Mouse (Mus musculus) hindbrain, embryonic 16.5 days (tissue): ENCODE data around the gene Akr1b7. TPM values are rescaled to one million over a fixed set of nuclear protein-coding genes. Genes with fewer than 3 reads are reported as not detected.

Source experiments
- ATAC-seq: fragments of 200-750 bp; cut with Nextera tagmentation; 2 replicates; pipeline ENCODE4 v1.8.0; 2017; ENCODE audit warnings: moderate TSS enrichment, moderate library complexity
- H3K27ac ChIP-seq: fragments of 300-500 bp; sonication (generic); 2 replicates; pipeline ENCODE4 v1.5.1; 2014; ENCODE audit warnings: low read depth, mild to moderate bottlenecking, control low read depth, low read length, moderate library complexity
- H3K27me3 ChIP-seq: fragments of 300-500 bp; sonication (generic); replicated peaks from 2 replicates; pipeline ENCODE4 v1.6.1; 2014; ENCODE audit warnings: low read length; ENCODE audit not compliant: control insufficient read depth, insufficient read depth
- H3K36me3 ChIP-seq: fragments of 300-500 bp; sonication (generic); 2 replicates; pipeline ENCODE4 v1.6.1; 2014; ENCODE audit warnings: mild to moderate bottlenecking, low read length, moderate library complexity, mixed read lengths; ENCODE audit not compliant: control insufficient read depth, insufficient read depth
- H3K4me1 ChIP-seq: fragments of 300-500 bp; sonication (generic); 2 replicates; pipeline ENCODE4 v1.6.1; 2014; ENCODE audit warnings: low read depth, low read length; ENCODE audit not compliant: control insufficient read depth, insufficient read depth
- H3K4me2 ChIP-seq: fragments of 300-500 bp; sonication (generic); 2 replicates; pipeline ENCODE4 v1.6.1; 2014; ENCODE audit warnings: mild to moderate bottlenecking, low read length, control low read depth, moderate library complexity
- H3K4me3 ChIP-seq: fragments of 300-500 bp; sonication (generic); 2 replicates; pipeline ENCODE4 v1.5.1; 2014; ENCODE audit warnings: mild to moderate bottlenecking, low read length, control low read depth, moderate library complexity
- H3K9ac ChIP-seq: fragments of 300-500 bp; sonication (generic); 2 replicates; pipeline ENCODE4 v1.6.1; 2014; ENCODE audit warnings: low read depth, mild to moderate bottlenecking, control low read depth, low read length, moderate library complexity
- H3K9me3 ChIP-seq: fragments of 300-500 bp; sonication (generic); 2 replicates; pipeline ENCODE4 v1.6.1; 2014; ENCODE audit warnings: mild to moderate bottlenecking, low read length, moderate library complexity; ENCODE audit not compliant: control insufficient read depth
- whole genome bisulfite sequencing: fragments of 180-500 bp; shearing (Covaris S2); extraction: QIAGEN DNeasy Blood & Tissue Kit; methylation state at CpG from one replicate; pipeline ENCODE4 v1.1.7; 2014; 5-methylcytosine and 5-hydroxymethylcytosine counted together
- polyA plus RNA-seq: library from polyadenylated mRNA; unstranded; fragments of >200 nt; fragmentation: Nextera tagmentation; extraction: Ambion mirVana; gene quantifications from 2 replicates; pipeline ENCODE4 v1.2.1, GENCODE M21; 2015

Akr1b7 gene
- polyA plus RNA-seq, 1 experiment from 2014 or later, result 0.28 TPM

DNA sequence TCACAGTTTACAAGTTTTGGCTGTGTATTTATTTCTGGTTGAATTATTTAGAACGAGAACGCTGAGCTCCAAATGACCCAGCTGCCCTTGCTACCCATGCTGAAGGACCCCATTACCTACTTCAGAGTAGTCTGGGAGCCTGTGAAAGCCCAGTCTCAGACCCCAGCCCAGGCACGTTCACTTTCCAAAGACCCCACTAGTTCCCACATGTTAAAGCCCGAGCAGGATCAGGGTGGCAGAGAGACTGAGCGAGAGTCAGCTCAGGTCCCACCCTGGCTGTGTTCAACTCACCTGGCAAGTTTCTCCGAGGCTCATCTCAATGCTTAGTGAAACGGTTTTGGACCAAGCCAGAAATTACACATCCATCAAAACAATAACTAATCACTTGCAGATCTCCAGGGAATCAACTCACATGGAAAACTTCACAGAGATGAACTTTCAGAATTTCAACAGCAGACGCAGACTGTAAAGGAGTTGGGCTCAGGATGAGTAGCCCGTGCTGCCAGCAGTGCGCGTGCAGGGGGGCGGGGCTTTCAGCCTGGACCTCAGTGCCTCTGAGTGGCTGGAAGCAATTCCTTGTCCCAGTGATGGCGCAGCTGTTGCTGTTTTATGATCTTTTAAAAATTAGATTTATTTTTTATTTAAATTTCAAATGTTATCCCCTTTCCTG is 27.3 kb upstream of the Akr1b7 start:
- Histone ChIP-seq H3K4me1 (peaks cover 3% of the 10 kb centered on the region), H3K36me3 (no peaks in the 10 kb centered on the region), H3K4me2 (peak overlapping the region; percentile 75), H3K9me3 (no peaks in the 10 kb centered on the region), H3K9ac (peak overlapping the region; percentile 64; the same call in 1 of the 2 replicates), H3K27ac (peak overlapping the region; percentile 67; the same call in 1 of the 2 replicates), H3K27me3 (no peaks in the 10 kb centered on the region), H3K4me3 (peak overlapping the region; percentile 49)
- ATAC-seq, result 0 out of 2 replicates have a peak, but pooled peaks have one; percentile 34
- WGBS, result 2% methylated on average over 13 of the region's 13 CpGs

DNA sequence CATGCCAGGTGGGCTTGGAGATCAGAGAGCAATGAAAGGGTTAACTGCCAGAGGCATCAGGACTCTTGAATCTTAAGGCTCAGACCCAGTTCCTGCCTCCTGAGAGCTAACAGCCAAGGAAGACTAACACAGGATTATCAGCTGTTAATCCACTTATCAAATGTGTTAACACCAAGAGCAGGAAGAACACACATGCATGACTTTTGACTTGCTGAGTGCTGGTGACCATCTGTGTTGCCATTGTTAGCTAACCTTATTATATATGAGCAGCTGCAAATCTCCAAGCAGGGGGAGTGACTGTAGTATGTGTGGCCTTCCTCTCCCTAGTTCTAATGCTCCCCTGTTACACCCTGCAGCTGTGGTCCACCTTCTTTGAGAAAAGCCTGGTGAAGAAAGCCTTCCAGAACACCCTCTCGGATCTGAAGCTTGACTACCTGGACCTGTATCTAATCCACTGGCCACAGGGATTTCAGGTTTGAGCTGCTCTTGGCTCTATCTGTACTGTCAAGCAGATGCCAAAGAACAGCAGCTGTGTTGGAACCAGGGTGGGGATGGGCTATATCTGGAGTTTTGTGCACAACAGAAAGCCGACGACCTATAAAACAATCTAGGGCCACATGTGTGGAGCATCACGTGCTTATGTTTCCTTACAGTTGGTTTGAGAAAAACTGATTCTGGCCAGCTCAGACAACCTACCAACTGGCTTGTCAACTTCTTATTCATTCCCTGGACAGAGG is 23.5 kb upstream of the Akr1b7 start:
- no peaks in the 10 kb centered on the region for H3K36me3 ChIP-seq
- no peak overlapping the region for H3K9ac ChIP-seq
- no peaks in the 10 kb centered on the region; the same call in 1 of the 2 replicates for H3K9me3 ChIP-seq
- H3K27me3 ChIP-seq, result no peaks in the 10 kb centered on the region
- no peak overlapping the region for H3K4me3 ChIP-seq
- H3K27ac ChIP-seq, result no peak overlapping the region
- no peak for ATAC-seq
- no peak overlapping the region for H3K4me2 ChIP-seq
- 83% methylated on average over 4 of the region's 4 CpGs for WGBS
- H3K4me1 ChIP-seq, result peaks cover 3% of the 10 kb centered on the region

DNA sequence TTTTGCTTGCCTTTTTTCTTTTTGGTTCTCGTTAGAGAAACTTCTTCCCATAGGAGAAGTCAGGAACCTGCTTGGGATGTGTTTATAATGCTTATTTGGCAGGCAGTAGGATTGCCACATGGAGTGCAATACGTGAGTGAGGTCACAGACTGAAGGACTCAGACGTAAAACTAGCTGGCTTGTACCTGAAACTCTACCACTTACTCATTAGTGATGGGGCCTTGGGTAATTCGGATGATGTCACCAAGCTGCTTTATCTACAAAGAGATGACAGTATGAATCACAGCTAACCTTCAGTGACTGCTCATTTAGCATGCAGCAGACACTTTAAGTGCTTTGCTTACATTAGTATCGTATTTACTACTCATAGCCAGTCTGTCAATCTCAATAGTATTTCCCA is 16.2 kb upstream of the Akr1b7 start:
- no peak overlapping the region for H3K27ac ChIP-seq

DNA sequence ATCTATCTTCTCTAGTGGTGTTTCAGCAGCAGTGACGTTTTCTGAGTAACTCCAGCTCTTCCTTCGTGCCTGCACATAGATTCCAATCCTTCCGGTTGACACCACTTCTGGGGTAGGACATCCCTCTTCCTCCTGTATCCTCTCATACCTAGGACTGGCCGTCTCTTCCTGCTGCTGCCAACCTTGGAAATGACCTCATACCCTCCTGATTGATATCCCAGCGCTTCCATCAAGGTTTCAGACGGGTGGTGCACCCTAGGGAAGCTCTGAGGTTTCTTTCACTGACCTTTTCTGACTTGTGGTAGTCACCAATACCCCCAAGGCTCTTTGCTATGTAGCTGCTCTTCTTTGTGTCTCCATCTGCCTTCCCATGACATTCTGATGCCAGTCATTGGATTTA is 13.7 kb upstream of the Akr1b7 start:
- H3K4me3 ChIP-seq, result no peak overlapping the region
- no peak overlapping the region for H3K9ac ChIP-seq
- H3K27ac ChIP-seq, result no peak overlapping the region
- no peaks in the 10 kb centered on the region for H3K27me3 ChIP-seq
- ATAC-seq, result no peak
- no peaks in the 10 kb centered on the region for H3K4me1 ChIP-seq
- no peak overlapping the region for H3K4me2 ChIP-seq
- H3K36me3 ChIP-seq, result no peaks in the 10 kb centered on the region
- WGBS, result 92% methylated on average over 6 of the region's 6 CpGs
- no peaks in the 10 kb centered on the region for H3K9me3 ChIP-seq

More for the DNA sequence above, 16.2 kb upstream of the Akr1b7 start:
- no peaks in the 10 kb centered on the region for H3K4me1 ChIP-seq
- ATAC-seq, result no peak
- no peak overlapping the region for H3K9ac ChIP-seq
- 80% methylated on average over 5 of the region's 5 CpGs for WGBS
- no peak overlapping the region for H3K4me2 ChIP-seq
- no peaks in the 10 kb centered on the region for H3K27me3 ChIP-seq
- H3K9me3 ChIP-seq, result no peaks in the 10 kb centered on the region; the same call in 1 of the 2 replicates
- H3K4me3 ChIP-seq, result no peak overlapping the region
- H3K36me3 ChIP-seq, result no peaks in the 10 kb centered on the region

DNA sequence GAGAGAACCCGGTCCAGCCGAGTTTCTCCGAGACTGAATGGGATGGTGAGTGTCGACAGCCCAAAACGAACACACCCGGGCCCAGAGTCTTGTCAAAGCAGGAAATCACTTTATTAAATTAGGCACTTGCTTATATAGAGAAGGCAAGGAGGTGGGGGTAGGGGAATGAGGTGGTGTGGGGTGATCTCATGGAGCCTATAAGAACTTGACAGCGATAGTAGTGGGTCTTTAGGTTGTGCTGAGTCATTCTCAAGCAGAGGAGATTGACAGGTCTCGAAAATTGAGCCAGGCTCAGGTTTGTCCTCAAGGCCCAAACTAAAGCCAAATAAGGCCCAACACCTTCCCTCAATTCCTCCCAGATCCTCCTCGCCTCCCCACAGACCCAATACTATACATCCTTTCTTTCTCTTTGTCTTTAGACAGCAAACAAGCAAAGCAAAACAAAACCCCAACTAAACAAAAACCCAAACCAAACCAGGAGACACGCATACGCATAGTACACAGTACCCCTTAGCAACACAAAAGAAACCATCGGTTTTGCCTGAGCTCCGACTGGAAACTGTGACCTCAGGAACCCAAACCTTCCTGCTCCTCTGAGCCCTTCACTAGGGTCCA is 12.4 kb upstream of the Akr1b7 start:
- H3K4me2 ChIP-seq, result no peak overlapping the region
- no peaks in the 10 kb centered on the region for H3K36me3 ChIP-seq
- H3K27ac ChIP-seq, result no peak overlapping the region
- H3K4me3 ChIP-seq, result no peak overlapping the region
- no peaks in the 10 kb centered on the region for H3K27me3 ChIP-seq
- no peak for ATAC-seq
- H3K4me1 ChIP-seq, result no peaks in the 10 kb centered on the region
- no peaks in the 10 kb centered on the region for H3K9me3 ChIP-seq
- 87% methylated on average over 13 of the region's 13 CpGs for WGBS
- H3K9ac ChIP-seq, result no peak overlapping the region

DNA sequence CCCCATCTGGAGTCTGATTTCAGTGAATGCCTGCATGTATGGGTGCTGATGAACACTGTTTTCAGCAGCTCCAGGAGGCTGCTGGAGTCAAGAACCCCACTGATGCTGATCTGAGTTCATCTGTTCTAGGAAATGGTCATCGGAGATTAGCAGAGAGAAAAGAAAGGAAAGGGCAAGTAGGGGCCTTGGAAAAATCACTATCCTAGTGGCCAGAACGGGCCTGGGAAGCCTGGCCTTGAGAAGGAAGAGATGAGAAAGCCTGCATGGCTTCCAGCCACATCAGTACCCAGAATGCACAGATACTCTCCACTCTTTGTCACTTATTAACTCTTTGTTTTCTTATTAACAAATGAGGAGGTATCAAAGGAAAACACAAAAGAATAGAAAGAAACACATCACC is 11.4 kb upstream of the Akr1b7 start:
- no peaks in the 10 kb centered on the region for H3K4me1 ChIP-seq
- ATAC-seq, result no peak
- H3K4me3 ChIP-seq, result no peak overlapping the region
- no peaks in the 10 kb centered on the region for H3K36me3 ChIP-seq
- no peak overlapping the region for H3K27ac ChIP-seq
- H3K9me3 ChIP-seq, result no peaks in the 10 kb centered on the region
- H3K27me3 ChIP-seq, result no peaks in the 10 kb centered on the region
- WGBS, result 83% methylated on average over 2 of the region's 2 CpGs
- H3K9ac ChIP-seq, result no peak overlapping the region
- H3K4me2 ChIP-seq, result no peak overlapping the region

GRCm38 (mm10) chr6:34406746-34407145 is 5.4 kb upstream of the Akr1b7 start:
- H3K9me3 ChIP-seq, result peaks cover 4% of the 10 kb centered on the region; the same call in 1 of the 2 replicates
- H3K27me3 ChIP-seq, result no peaks in the 10 kb centered on the region
- no peaks in the 10 kb centered on the region for H3K4me1 ChIP-seq
- H3K4me2 ChIP-seq, result no peak overlapping the region
- no peak overlapping the region for H3K27ac ChIP-seq
- no peak for ATAC-seq
- no peaks in the 10 kb centered on the region for H3K36me3 ChIP-seq
- no peak overlapping the region for H3K4me3 ChIP-seq
- WGBS, result 94% methylated on average over 4 of the region's 4 CpGs
- H3K9ac ChIP-seq, result no peak overlapping the region

DNA sequence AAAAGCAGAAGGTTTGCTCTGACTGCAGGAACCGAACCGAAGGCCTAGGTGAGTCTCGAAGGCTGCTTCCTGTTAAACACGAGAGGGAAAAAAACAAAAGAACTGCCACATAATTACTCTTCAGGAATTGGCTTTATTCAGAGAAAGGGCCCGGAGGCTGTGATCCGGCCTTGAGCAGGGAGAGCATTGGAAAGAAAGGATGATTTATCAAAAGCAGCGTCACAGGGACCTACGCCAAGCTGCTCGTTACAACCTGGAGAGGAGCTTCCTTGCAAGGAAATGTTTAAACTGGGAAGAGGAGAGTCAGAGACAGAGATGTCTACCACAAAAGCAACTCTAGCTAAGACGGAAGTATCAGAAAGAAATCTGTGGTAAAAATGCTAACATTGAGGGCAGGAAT is 4.7 kb upstream of the Akr1b7 start:
- Histone ChIP-seq H3K4me2 (no peak overlapping the region), H3K4me3 (no peak overlapping the region), H3K9ac (no peak overlapping the region), H3K4me1 (no peaks in the 10 kb centered on the region), H3K9me3 (peaks cover 4% of the 10 kb centered on the region; the same call in 1 of the 2 replicates), H3K27me3 (no peaks in the 10 kb centered on the region), H3K36me3 (no peaks in the 10 kb centered on the region), H3K27ac (no peak overlapping the region)
- 74% methylated on average over 10 of the region's 10 CpGs for WGBS
- no peak for ATAC-seq

DNA sequence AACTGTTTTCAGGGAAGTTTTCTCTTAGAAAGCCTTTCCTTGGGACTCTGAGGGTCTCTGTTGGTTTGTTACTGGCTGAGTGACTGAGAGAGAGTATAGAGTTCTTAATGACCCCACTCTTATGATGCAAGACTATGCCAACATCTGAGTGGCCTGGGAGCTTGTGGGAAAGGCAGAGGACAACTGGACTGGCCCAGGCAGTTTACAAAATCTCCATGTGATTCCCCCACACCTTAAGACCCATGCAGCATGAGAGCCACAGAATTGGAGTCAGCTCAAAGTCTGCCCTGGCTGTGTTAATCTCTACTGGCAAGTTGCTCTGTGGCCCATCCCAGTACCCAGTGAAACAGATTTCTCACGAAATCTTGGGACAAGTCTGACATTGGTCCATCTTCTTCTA is 554 bp downstream of the Akr1b7 start:
- 84% methylated on average over 1 of the region's 1 CpGs for WGBS
- Histone ChIP-seq H3K27ac (no peak overlapping the region), H3K4me3 (no peak overlapping the region), H3K9me3 (0 out of 2 replicates have a peak, but pooled peaks cover 2% of the 10 kb centered on the region), H3K4me2 (no peak overlapping the region), H3K27me3 (no peaks in the 10 kb centered on the region), H3K36me3 (no peaks in the 10 kb centered on the region), H3K4me1 (no peaks in the 10 kb centered on the region), H3K9ac (no peak overlapping the region)
- ATAC-seq, result no peak
